Mouse (Mus musculus) CH12.LX (cell line): Measurements from ENCODE around the gene 1700019D03Rik. TPM values are rescaled to one million over a fixed set of nuclear protein-coding genes. Genes with fewer than 3 reads are reported as not detected.

Experiments used
- DNase-seq: peaks from one replicate; pipeline ENCODE4 v3.0.0-alpha.2; 2013; ENCODE audit errors: extremely low read depth
- H3K27ac ChIP-seq: 2 replicates; pipeline ENCODE4 v1.5.1; 2012; ENCODE audit warnings: low read depth, mild to moderate bottlenecking, control low read depth, moderate library complexity; ENCODE audit not compliant: insufficient read depth
- H3K27me3 ChIP-seq: replicated peaks from 2 replicates; pipeline ENCODE3; 2012; ENCODE audit warnings: inconsistent platforms
- H3K36me3 ChIP-seq, 2 experiments: replicated peaks in 1 of 2; 2 replicates each; pipeline versions ENCODE3 to v1.6.1; 2012; ENCODE audit warnings: inconsistent platforms in 1 of 2, low read length in 1 of 2, mild to moderate bottlenecking in 1 of 2, mixed read lengths in 1 of 2, moderate library complexity in 1 of 2; ENCODE audit not compliant: control insufficient read depth in 1 of 2, insufficient read depth in 1 of 2
- H3K4me1 ChIP-seq, 2 experiments: 2 replicates each; pipeline ENCODE4 v1.6.1; 2012; ENCODE audit warnings: inconsistent platforms in 1 of 2, moderate library complexity in 1 of 2; ENCODE audit not compliant: insufficient read depth in 2 of 2, control insufficient read depth in 1 of 2
- H3K4me2 ChIP-seq: 2 replicates; pipeline ENCODE4 v1.6.1; 2012; ENCODE audit warnings: low read depth, mild to moderate bottlenecking, control low read depth; ENCODE audit not compliant: poor library complexity, insufficient read depth, severe bottlenecking
- H3K4me3 ChIP-seq, 3 experiments: fragments of 150-350 bp in 1 of 3; sonication (generic) in 1 of 3; replicated peaks in 1 of 3; 2 replicates each; pipeline versions ENCODE3 to v1.5.1; 2011 to 2012; ENCODE audit warnings: low read depth in 2 of 3, low read length in 2 of 3, mild to moderate bottlenecking in 2 of 3, moderate library complexity in 2 of 3, control low read depth in 1 of 3, improper control_type of control experiment in 1 of 3, inconsistent platforms in 1 of 3, mixed read lengths in 1 of 3; ENCODE audit not compliant: poor library complexity in 1 of 3
- H3K79me2 ChIP-seq: replicated peaks from 2 replicates; pipeline ENCODE4 v1.6.1; 2012; ENCODE audit warnings: mild to moderate bottlenecking, moderate library complexity; ENCODE audit not compliant: control insufficient read depth, poor library complexity, insufficient read depth, severe bottlenecking; ENCODE audit errors: extremely low read depth
- H3K9ac ChIP-seq: 2 replicates; pipeline ENCODE4 v1.6.1; 2012; ENCODE audit warnings: low read depth, mild to moderate bottlenecking, control low read depth, moderate library complexity; ENCODE audit not compliant: insufficient read depth
- H3K9me3 ChIP-seq: replicated peaks from 2 replicates; pipeline ENCODE3; 2012; ENCODE audit warnings: low read length, inconsistent platforms, mixed read lengths
- CHD1 ChIP-seq: IDR thresholded peaks from 2 replicates; pipeline ENCODE4 v1.6.1; 2012; ENCODE audit warnings: low read depth, low read length, improper control_type of control experiment, inconsistent platforms
- CHD2 ChIP-seq: IDR thresholded peaks from 2 replicates; pipeline ENCODE4 v1.6.1; 2011; ENCODE audit warnings: low read length, improper control_type of control experiment
- CTCF ChIP-seq, 2 experiments: IDR thresholded peaks in 1 of 2; conservative IDR thresholded peaks in 1 of 2; 2 replicates each; pipeline ENCODE4 v1.5.1; 2011 to 2012; ENCODE audit warnings: low read depth in 2 of 2, low read length in 2 of 2, improper control_type of control experiment in 1 of 2, inconsistent platforms in 1 of 2, mild to moderate bottlenecking in 1 of 2, moderate library complexity in 1 of 2
- E2F4 ChIP-seq: IDR thresholded peaks from 2 replicates; pipeline ENCODE4 v1.6.1; 2011; ENCODE audit warnings: low read depth, low read length, improper control_type of control experiment; ENCODE audit not compliant: insufficient replicate concordance
- JUN ChIP-seq: IDR thresholded peaks from 2 replicates; pipeline ENCODE4 v1.6.1; 2011; ENCODE audit warnings: low read depth, mild to moderate bottlenecking, low read length, improper control_type of control experiment, moderate library complexity; ENCODE audit not compliant: insufficient read depth
- MAFK ChIP-seq: IDR thresholded peaks from 2 replicates; pipeline ENCODE4 v1.6.1; 2011; ENCODE audit warnings: low read length, improper control_type of control experiment; ENCODE audit not compliant: insufficient replicate concordance
- MYC ChIP-seq: IDR thresholded peaks from 2 replicates; pipeline ENCODE4 v1.6.1; 2011; ENCODE audit warnings: low read depth, mild to moderate bottlenecking, improper control_type of control experiment, low read length
- NRF1 ChIP-seq: IDR thresholded peaks from 2 replicates; pipeline ENCODE4 v1.6.1; 2014; ENCODE audit warnings: low read depth, mild to moderate bottlenecking, inconsistent platforms, low read length, improper control_type of control experiment, moderate library complexity
- PAX5 ChIP-seq: IDR thresholded peaks from 2 replicates; pipeline ENCODE4 v1.6.1; 2012; ENCODE audit warnings: low read length, inconsistent platforms, mixed read lengths
- POLR2AphosphoS2 ChIP-seq: IDR thresholded peaks from 2 replicates; pipeline ENCODE4 v1.6.1; 2011; ENCODE audit warnings: low read depth, low read length, improper control_type of control experiment
- RAD21 ChIP-seq: IDR thresholded peaks from 2 replicates; pipeline ENCODE4 v1.6.1; 2011; ENCODE audit warnings: low read depth, mild to moderate bottlenecking, low read length, improper control_type of control experiment, moderate library complexity
- RCOR1 ChIP-seq: conservative IDR thresholded peaks from 2 replicates; pipeline ENCODE4 v1.6.1; 2012; ENCODE audit warnings: low read depth, mild to moderate bottlenecking, inconsistent platforms, low read length, improper control_type of control experiment
- SIN3A ChIP-seq: IDR thresholded peaks from 2 replicates; pipeline ENCODE4 v1.6.1; 2012; ENCODE audit warnings: low read length, improper control_type of control experiment, inconsistent platforms
- SMC3 ChIP-seq: IDR thresholded peaks from 2 replicates; pipeline ENCODE4 v1.6.1; 2011; ENCODE audit warnings: low read depth, low read length, improper control_type of control experiment
- UBTF ChIP-seq: IDR thresholded peaks from 2 replicates; pipeline ENCODE4 v1.6.1; 2012; ENCODE audit warnings: low read depth, mild to moderate bottlenecking, inconsistent platforms, low read length, improper control_type of control experiment, moderate library complexity
- USF1 ChIP-seq: IDR thresholded peaks from 2 replicates; pipeline ENCODE4 v1.6.1; 2014; ENCODE audit warnings: low read depth, mild to moderate bottlenecking, inconsistent platforms, low read length, improper control_type of control experiment
- USF2 ChIP-seq: conservative IDR thresholded peaks from 2 replicates; pipeline ENCODE4 v1.6.1; 2011; ENCODE audit warnings: low read depth, low read length, improper control_type of control experiment
- ZMIZ1 ChIP-seq: IDR thresholded peaks from 2 replicates; pipeline ENCODE4 v1.6.1; 2012; ENCODE audit warnings: low read depth, mild to moderate bottlenecking, inconsistent platforms, low read length, improper control_type of control experiment
- dilution Hi-C: fragments of 300-500 bp; cut with MboI; formaldehyde crosslinking; loops from 2 replicates; pipeline ENCODE4 v1.14.3; 2020; ENCODE audit warnings: low sequenced_read_pairs; ENCODE audit not compliant: extremely low pct_unique_long_range_greater_than_20kb, extremely low pct_ligation_motif_present
- in situ Hi-C: fragments of 300-500 bp; cut with MboI; formaldehyde crosslinking; loops from 3 replicates; pipeline ENCODE4 v1.14.3; 2019; ENCODE audit warnings: low sequenced_read_pairs, low pct_ligation_motif_present, low pct_unique_long_range_greater_than_20kb, mixed read lengths
- polyA plus RNA-seq: library from polyadenylated mRNA; unstranded; fragments of >175 nt; gene quantifications from 2 replicates; pipeline ENCODE4 v1.2.1, GENCODE M21; 2012; ENCODE audit warnings: low read depth; ENCODE audit not compliant: insufficient read length
- total RNA-seq, 2 experiments: library from RNA; depleted of rRNA; stranded (reverse); fragments of 300-350 nt in 1 of 2; fragments of >200 nt in 1 of 2; gene quantifications; 2 replicates each; pipeline ENCODE4 v1.2.3; 2012 to 2014

The 1700019D03Rik gene
- total and polyA plus RNA-seq, 3 experiments = 1.3 to 2.6 (median 1.7) TPM

- Histone ChIP-seq H3K4me3 (no peak overlapping the region), H3K27me3 (no peaks in the 10 kb centered on the region), H3K79me2 (no peaks in the 10 kb centered on the region), H3K27ac (no peak overlapping the region), H3K9me3 (no peaks in the 10 kb centered on the region), H3K4me2 (no peak overlapping the region), H3K36me3 (no peaks in the 10 kb centered on the region), H3K9ac (no peak overlapping the region), H3K4me1 (peaks cover 2 to 12% of the 10 kb centered on the region in 2 experiments; a peak in 2 of 4 replicates)
- TF ChIP-seq SIN3A (no peak), MAFK (no peak), JUN (no peak), PAX5 (no peak), RCOR1 (no peak), NRF1 (no peak)
- in situ Hi-C loops (loop anchor here (25.0 kb wide), 1 partner anchor 323 kb away; the partner anchor contains the start of gene Nemp2), dilution Hi-C loops (no loop called here)
- DNase-seq = no peak
These were observed 59.8 kb downstream of the 1700019D03Rik start for GRCm38 (mm10) chr1:52960191-52960590.

GRCm38 (mm10) chr1:52956746-52957145 is 63.2 kb downstream of the 1700019D03Rik start:
- no peak for TF ChIP-seq ZMIZ1
- no peak for TF ChIP-seq SIN3A
- no peak for TF ChIP-seq RCOR1
- no peak for TF ChIP-seq USF2
- peaks cover 3 to 35% of the 10 kb centered on the region in 2 experiments for H3K4me1 ChIP-seq
- H3K9ac ChIP-seq = no peak overlapping the region
- DNase-seq = no peak
- no peaks in the 10 kb centered on the region for H3K27me3 ChIP-seq
- no peak overlapping the region for H3K4me2 ChIP-seq
- H3K4me3 ChIP-seq = no peak overlapping the region
- H3K27ac ChIP-seq = no peak overlapping the region
- in situ Hi-C loops (loop anchor here (10.0 to 25.0 kb wide), 3 partner anchors 68 to 319 kb away; partner anchors contain the start of genes 1700019D03Rik, Hibch and Nemp2), dilution Hi-C loops (no loop called here)
- H3K79me2 ChIP-seq = no peaks in the 10 kb centered on the region
- H3K36me3 ChIP-seq = no peaks in the 10 kb centered on the region
- H3K9me3 ChIP-seq = no peaks in the 10 kb centered on the region

- Histone ChIP-seq H3K4me3 (no peak overlapping the region), H3K27ac (no peak overlapping the region), H3K9ac (no peak overlapping the region), H3K4me1 (peaks cover 3 to 43% of the 10 kb centered on the region in 2 experiments), H3K4me2 (peak overlapping the region; percentile 10; the same call in 1 of the 2 replicates), H3K9me3 (no peaks in the 10 kb centered on the region), H3K36me3 (no peaks in the 10 kb centered on the region), H3K79me2 (no peaks in the 10 kb centered on the region), H3K27me3 (no peaks in the 10 kb centered on the region)
- dilution Hi-C loops (no loop called here), in situ Hi-C loops (loop anchor here (10.0 to 25.0 kb wide), 3 partner anchors 70 to 318 kb away; partner anchors contain the start of genes 1700019D03Rik, Hibch and Nemp2)
- peak; percentile 71 for DNase-seq
- TF ChIP-seq CTCF (conservative IDR thresholded peaks at IDR 0.05 in 1 of 2, IDR thresholded peaks at IDR 0.05 in 1 of 2; ENCODE audit: low read depth in 2 of 2, low read length in 2 of 2) (peak; percentile 71 to 73), USF1 (no peak), RAD21 (peak; percentile 69), MYC (no peak), USF2 (no peak), POLR2AphosphoS2 (no peak), E2F4 (no peak), CHD1 (no peak), SMC3 (peak; percentile 55), UBTF (no peak), CHD2 (no peak)
These were observed 64.9 kb downstream of the 1700019D03Rik start for GRCm38 (mm10) chr1:52955102-52955501.
